Comparison of ENCODE assay signal across 8 mouse cellular contexts in genomic region chr4:156076911-156077382, GRCm38 (mm10). TPM values are rescaled to one million over a fixed set of nuclear protein-coding genes. Genes with fewer than 3 reads are reported as not detected.
DNase-seq lines count a peak whose midpoint lies in the region; ATAC-seq and TF ChIP-seq lines count a peak whose summit lies in the region.

No protein-coding gene starts in this region.

- no peak for TF ChIP-seq POLR2A in limb, embryonic 14.5 days (IDR thresholded peaks at IDR 0.05; ENCODE audit: borderline replicate concordance, extremely low read depth, insufficient read depth, insufficient read length)

- H3K4me3 ChIP-seq in kidney, embryonic 15.5 days (replicated peaks), result peak overlapping the region; percentile 51
- peak overlapping the region; percentile 43 for H3K4me3 ChIP-seq in embryonic facial prominence, embryonic 15.5 days (replicated peaks)
- H3K4me3 ChIP-seq in limb, embryonic 14.5 days (replicated peaks; ENCODE audit: low read length), result peak overlapping the region; percentile 41

- ATAC-seq in kidney, embryonic 15.5 days (replicated peaks; ENCODE audit: low FRiP score), result peak; percentile 44; the same call in 1 of the 2 replicates
- ATAC-seq in embryonic facial prominence, embryonic 15.5 days (ENCODE audit: insufficient number of reproducible peaks, low FRiP score, low TSS enrichment, low read depth), result no peak
- ATAC-seq in limb, embryonic 14.5 days (ENCODE audit: low FRiP score, low read depth), result no peak

- WGBS in kidney, embryonic 15.5 days, result 10% methylated on average over 8 of the region's 8 CpGs
- 4% methylated on average over 8 of the region's 8 CpGs for WGBS in embryonic facial prominence, embryonic 15.5 days
- 14% methylated on average over 8 of the region's 8 CpGs for whole genome bisulfite sequencing in limb, embryonic 14.5 days

- peaks cover 8% of the 10 kb centered on the region; the same call in 1 of the 2 replicates for H3K27me3 ChIP-seq in kidney, embryonic 15.5 days
- H3K27me3 ChIP-seq in embryonic facial prominence, embryonic 15.5 days, result peaks cover 8% of the 10 kb centered on the region; the same call in 1 of the 2 replicates
- peaks cover 10% of the 10 kb centered on the region for H3K27me3 ChIP-seq in limb, embryonic 14.5 days (ENCODE audit: control insufficient read depth, insufficient read depth, low read length)
- H3K27me3 ChIP-seq in splenic B cell, adult 2 months (ENCODE audit: control insufficient read depth, insufficient read depth, low read length, poor library complexity, severe bottlenecking), result no peaks in the 10 kb centered on the region

- no peak for DNase-seq in kidney, adult 8-10 months
- DNase-seq in limb, embryonic 14.5 days (ENCODE audit: low spot score), result no peak
- peak; percentile 48 for DNase-seq in splenic B cell, adult 2 months (ENCODE audit: low read depth, low spot score)
- DNase-seq in gastrocnemius, adult 18-20 months (ENCODE audit: low spot score), result no peak
- DNase-seq in frontal cortex, postnatal 14 days (ENCODE audit: low spot score in 2 of 2), result no peak
- no peak for DNase-seq in right cerebral cortex, postnatal 25 days

- H3K4me2 ChIP-seq in kidney, embryonic 15.5 days, result peak overlapping the region; percentile 94
- H3K4me2 ChIP-seq in embryonic facial prominence, embryonic 15.5 days (replicated peaks), result peak overlapping the region; percentile 79
- H3K4me2 ChIP-seq in limb, embryonic 14.5 days (replicated peaks; ENCODE audit: low read depth, low read length, severe bottlenecking), result peak overlapping the region; percentile 89

- H3K36me3 ChIP-seq in kidney, embryonic 15.5 days, result no peaks in the 10 kb centered on the region
- no peaks in the 10 kb centered on the region for H3K36me3 ChIP-seq in embryonic facial prominence, embryonic 15.5 days
- no peaks in the 10 kb centered on the region for H3K36me3 ChIP-seq in limb, embryonic 14.5 days (ENCODE audit: control insufficient read depth, insufficient read depth, low read length)
- H3K36me3 ChIP-seq in splenic B cell, adult 2 months (ENCODE audit: control insufficient read depth, insufficient read depth, low read length, poor library complexity, severe bottlenecking), result no peaks in the 10 kb centered on the region

- peak overlapping the region; percentile 52; the same call in 1 of the 2 replicates for H3K9ac ChIP-seq in kidney, embryonic 15.5 days
- no peak overlapping the region for H3K9ac ChIP-seq in embryonic facial prominence, embryonic 15.5 days
- H3K9ac ChIP-seq in limb, embryonic 14.5 days (ENCODE audit: low read depth, low read length, severe bottlenecking), result peak overlapping the region; percentile 50; the same call in 1 of the 2 replicates

- peaks cover 35% of the 10 kb centered on the region for H3K4me1 ChIP-seq in kidney, embryonic 15.5 days
- peaks cover 15% of the 10 kb centered on the region for H3K4me1 ChIP-seq in embryonic facial prominence, embryonic 15.5 days
- peaks cover 18% of the 10 kb centered on the region for H3K4me1 ChIP-seq in limb, embryonic 14.5 days (ENCODE audit: control insufficient read depth, insufficient read depth, low read length)

- H3K27ac ChIP-seq in kidney, embryonic 15.5 days, result peak overlapping the region; percentile 90
- peak overlapping the region; percentile 51; the same call in 1 of the 2 replicates for H3K27ac ChIP-seq in embryonic facial prominence, embryonic 15.5 days (replicated peaks)
- H3K27ac ChIP-seq in limb, embryonic 14.5 days (replicated peaks; ENCODE audit: low read depth, low read length), result no peak overlapping the region

- H3K9me3 ChIP-seq in kidney, embryonic 15.5 days (replicated peaks), result no peaks in the 10 kb centered on the region
- no peaks in the 10 kb centered on the region for H3K9me3 ChIP-seq in embryonic facial prominence, embryonic 15.5 days (replicated peaks)
- H3K9me3 ChIP-seq in limb, embryonic 14.5 days (ENCODE audit: control insufficient read depth, low read length), result no peaks in the 10 kb centered on the region

RNA-seq across cellular contexts. Expression of gene Ttll10, which starts 17.7 kb away (rescaled TPM):
- polyA plus RNA-seq in kidney, embryonic 15.5 days (2015; fragmentation: Nextera tagmentation; extraction: Ambion mirVana), result 7.8 TPM in 2 replicates
- 4.0 and 4.3 TPM in 2 replicates for polyA plus RNA-seq in embryonic facial prominence, embryonic 15.5 days (2015; fragmentation: Nextera tagmentation; extraction: Ambion mirVana)
- polyA plus RNA-seq in limb, embryonic 14.5 days (2012; rRNA removed), result 4.0 and 4.2 TPM in 2 replicates
- polyA plus RNA-seq in limb, embryonic 14.5 days (2014; fragmentation: Nextera tagmentation; extraction: Ambion mirVana), result 2.4 and 2.6 TPM in 2 replicates
- total RNA-seq in gastrocnemius, adult 18-20 months (2021), result not detected

RNA-seq across cellular contexts. Expression of gene 9430015G10Rik, which starts 32.8 kb away (rescaled TPM):
- polyA plus RNA-seq in kidney, embryonic 15.5 days (2015; fragmentation: Nextera tagmentation; extraction: Ambion mirVana), result 39.4 and 42.8 TPM in 2 replicates
- polyA plus RNA-seq in embryonic facial prominence, embryonic 15.5 days (2015; fragmentation: Nextera tagmentation; extraction: Ambion mirVana), result 32.8 and 33.5 TPM in 2 replicates
- polyA plus RNA-seq in limb, embryonic 14.5 days (2012; rRNA removed), result 74.5 and 92.4 TPM in 2 replicates
- 34.4 and 38.3 TPM in 2 replicates for polyA plus RNA-seq in limb, embryonic 14.5 days (2014; fragmentation: Nextera tagmentation; extraction: Ambion mirVana)
- 1 to 10 TPM; 2.1 to 3.1 TPM for total RNA-seq in gastrocnemius, adult 18-20 months (2021)

RNA-seq across cellular contexts. Expression of gene Tnfrsf18, which starts 51.0 kb away (rescaled TPM):
- 1.7 and 2.4 TPM in 2 replicates for polyA plus RNA-seq in kidney, embryonic 15.5 days (2015; fragmentation: Nextera tagmentation; extraction: Ambion mirVana)
- polyA plus RNA-seq in embryonic facial prominence, embryonic 15.5 days (2015; fragmentation: Nextera tagmentation; extraction: Ambion mirVana), result 6.0 and 7.1 TPM in 2 replicates
- polyA plus RNA-seq in limb, embryonic 14.5 days (2012; rRNA removed), result 1.9 TPM in 2 replicates
- polyA plus RNA-seq in limb, embryonic 14.5 days (2014; fragmentation: Nextera tagmentation; extraction: Ambion mirVana), result 3.7 and 4.7 TPM in 2 replicates
- not detected for total RNA-seq in gastrocnemius, adult 18-20 months (2021)

RNA-seq across cellular contexts. Expression of gene Rnf223, which starts 53.4 kb away (rescaled TPM):
- polyA plus RNA-seq in kidney, embryonic 15.5 days (2015; fragmentation: Nextera tagmentation; extraction: Ambion mirVana), result 0.14 and 0.34 TPM in 2 replicates
- polyA plus RNA-seq in embryonic facial prominence, embryonic 15.5 days (2015; fragmentation: Nextera tagmentation; extraction: Ambion mirVana), result 0.67 and 1.8 TPM in 2 replicates
- polyA plus RNA-seq in limb, embryonic 14.5 days (2012; rRNA removed), result 1.5 and 2.0 TPM in 2 replicates
- 0.61 and 0.65 TPM in 2 replicates for polyA plus RNA-seq in limb, embryonic 14.5 days (2014; fragmentation: Nextera tagmentation; extraction: Ambion mirVana)
- not detected for total RNA-seq in gastrocnemius, adult 18-20 months (2021)
